Mouse (Mus musculus): ENCODE data around the gene Gtpbp10. TPM values are rescaled to one million over a fixed set of nuclear protein-coding genes. Genes with fewer than 3 reads are reported as not detected.

The Gtpbp10 gene
- polyA plus RNA-seq, 1 experiment from 2014 or later, result 35.9 TPM

Other genes with a start within 250 kb of the Gtpbp10 start
- 25.5 and 25.7 TPM in 2 replicates for gene Cdk14, start 139.2 kb downstream of the Gtpbp10 start, polyA plus RNA-seq (2014; fragmentation: Nextera tagmentation; extraction: Ambion mirVana)
- gene 1700015F17Rik, start 80.4 kb downstream of the Gtpbp10 start, polyA plus RNA-seq (2014; fragmentation: Nextera tagmentation; extraction: Ambion mirVana), result not detected in 2 replicates
- 23.0 and 25.2 TPM in 2 replicates for gene Cldn12, start 44.6 kb downstream of the Gtpbp10 start, polyA plus RNA-seq (2014; fragmentation: Nextera tagmentation; extraction: Ambion mirVana)
- gene Gm8773, start 14.3 kb upstream of the Gtpbp10 start, polyA plus RNA-seq (2014; fragmentation: Nextera tagmentation; extraction: Ambion mirVana), result 2.2 and 2.9 TPM in 2 replicates
- 2.4 and 3.9 TPM in 2 replicates for gene Cfap69, start 104.7 kb upstream of the Gtpbp10 start, polyA plus RNA-seq (2014; fragmentation: Nextera tagmentation; extraction: Ambion mirVana)
- gene Steap2, start 135.0 kb upstream of the Gtpbp10 start, polyA plus RNA-seq (2014; fragmentation: Nextera tagmentation; extraction: Ambion mirVana), result 8.2 and 8.3 TPM in 2 replicates
- gene Steap1, start 189.8 kb upstream of the Gtpbp10 start, polyA plus RNA-seq (2014; fragmentation: Nextera tagmentation; extraction: Ambion mirVana), result 6.1 and 6.8 TPM in 2 replicates

Measured in intestine, embryonic 14.5 days (tissue).